Mouse (Mus musculus) right cerebral cortex, postnatal 4 days (tissue): Measurements from ENCODE around the gene Capza1.
"Not testable (repeated sequence)": the region's sequence is repeated elsewhere in the genome, so short reads cannot be mapped to it uniquely, and the experiment has no call there.

Experiments used
- DNase-seq: peaks from one replicate; pipeline ENCODE4 v3.0.0-alpha.2; 2022

Capza1 gene

GRCm38 (mm10) chr3:104816130-104816529, 48.2 kb downstream of the Capza1 start:
- no peak for DNase-seq

GRCm38 (mm10) chr3:104815346-104815745, 49.0 kb downstream of the Capza1 start:
- no peak for DNase-seq

- DNase-seq, result no peak
These were observed 49.6 kb downstream of the Capza1 start for GRCm38 (mm10) chr3:104814746-104815145.

- DNase-seq, result not testable (repeated sequence)
These were observed 51.1 kb downstream of the Capza1 start for GRCm38 (mm10) chr3:104813227-104813626.

GRCm38 (mm10) chr3:104812254-104812653, 52.1 kb downstream of the Capza1 start:
- no peak for DNase-seq

- no peak for DNase-seq
These were observed 52.6 kb downstream of the Capza1 start for GRCm38 (mm10) chr3:104811752-104812151.

GRCm38 (mm10) chr3:104805539-104805938, 58.8 kb downstream of the Capza1 start:
- DNase-seq, result no peak

- no peak for DNase-seq
These were observed 60.0 kb downstream of the Capza1 start for GRCm38 (mm10) chr3:104804312-104804711.

GRCm38 (mm10) chr3:104801481-104801880, 62.8 kb downstream of the Capza1 start:
- DNase-seq, result no peak

- no peak for DNase-seq
These were observed 63.6 kb downstream of the Capza1 start for GRCm38 (mm10) chr3:104800681-104801080.

- DNase-seq, result no peak
These were observed 67.7 kb downstream of the Capza1 start for GRCm38 (mm10) chr3:104796430-104797082.

GRCm38 (mm10) chr3:104795661-104796340, 68.5 kb downstream of the Capza1 start:
- no peak for DNase-seq

GRCm38 (mm10) chr3:104794953-104795470, 69.3 kb downstream of the Capza1 start:
- DNase-seq, result no peak

GRCm38 (mm10) chr3:104793871-104794828, 70.2 kb downstream of the Capza1 start:
- peak; percentile 81 for DNase-seq

- DNase-seq, result no peak
These were observed 71.7 kb downstream of the Capza1 start for GRCm38 (mm10) chr3:104792360-104793270.

- DNase-seq, result no peak
These were observed 72.6 kb downstream of the Capza1 start for GRCm38 (mm10) chr3:104791671-104792070.

GRCm38 (mm10) chr3:104791017-104791416, 73.3 kb downstream of the Capza1 start:
- no peak for DNase-seq

GRCm38 (mm10) chr3:104790401-104790937, 73.8 kb downstream of the Capza1 start:
- DNase-seq, result no peak

GRCm38 (mm10) chr3:104789822-104790221, 74.5 kb downstream of the Capza1 start:
- DNase-seq, result no peak

GRCm38 (mm10) chr3:104789312-104789605, 75.0 kb downstream of the Capza1 start:
- DNase-seq, result no peak

- DNase-seq, result peak; percentile 68
These were observed 75.6 kb downstream of the Capza1 start for GRCm38 (mm10) chr3:104788561-104789311.
